Mouse (Mus musculus): ENCODE data around the gene Pnpla7.

- TF ChIP-seq CTCF (IDR thresholded peaks at IDR 0.05; ENCODE audit: borderline replicate concordance, extremely low read depth, insufficient read depth, insufficient read length) (no peak), POLR2A (IDR thresholded peaks at IDR 0.05; ENCODE audit: borderline replicate concordance, extremely low read depth, insufficient read depth, insufficient read length, poor library complexity, severe bottlenecking) (no peak)
Observed at GRCm38 (mm10) chr2:25050921-25051320, 75.1 kb downstream of the Pnpla7 start.

Measured in brain, embryonic 14.5 days (tissue).